Mouse (Mus musculus): ENCODE results near the gene Ak5. TPM values are rescaled to one million over a fixed set of nuclear protein-coding genes. Genes with fewer than 3 reads are reported as not detected.

The Ak5 gene
- polyA plus RNA-seq, 1 experiment from 2014 or later: 1.9 TPM

GRCm38 (mm10) chr3:152568455-152569241 is 99.5 kb downstream of the Ak5 start:
- H3K9me3 ChIP-seq (ENCODE audit: control insufficient read depth, low read length): no peaks in the 10 kb centered on the region
- no peak overlapping the region for H3K9ac ChIP-seq (ENCODE audit: low read length)
- H3K27me3 ChIP-seq (ENCODE audit: control insufficient read depth, insufficient read depth, low read length): no peaks in the 10 kb centered on the region
- no peaks in the 10 kb centered on the region for H3K4me1 ChIP-seq (replicated peaks; ENCODE audit: control insufficient read depth, insufficient read depth)
- no peak overlapping the region for H3K4me2 ChIP-seq (replicated peaks; ENCODE audit: low read depth)
- no peaks in the 10 kb centered on the region for H3K36me3 ChIP-seq (ENCODE audit: control insufficient read depth, insufficient read depth, low read length)
- TF ChIP-seq EP300 (optimal IDR thresholded peaks at IDR 0.05) (no peak), CTCF (IDR thresholded peaks at IDR 0.05; ENCODE audit: low read depth) (no peak)
- no peak for DNase-seq (ENCODE audit: low spot score)
- WGBS: 36% methylated on average over 9 of the region's 9 CpGs
- peak overlapping the region; percentile 13; the same call in 1 of the 2 replicates for H3K27ac ChIP-seq (replicated peaks)
- H3K4me3 ChIP-seq (ENCODE audit: low read depth, low read length): no peak overlapping the region
- ATAC-seq (ENCODE audit: low FRiP score, low TSS enrichment): peak; percentile 61

GRCm38 (mm10) chr3:152564516-152565113 is 103.5 kb downstream of the Ak5 start:
- ATAC-seq (ENCODE audit: low FRiP score, low TSS enrichment) (no peak), DNase-seq (ENCODE audit: low spot score) (no peak)
- WGBS: 59% methylated on average over 6 of the region's 6 CpGs
- no peak overlapping the region for H3K27ac ChIP-seq (replicated peaks)
- H3K4me3 ChIP-seq (ENCODE audit: low read depth, low read length): no peak overlapping the region
- H3K9me3 ChIP-seq (ENCODE audit: control insufficient read depth, low read length): no peaks in the 10 kb centered on the region
- H3K36me3 ChIP-seq (ENCODE audit: control insufficient read depth, insufficient read depth, low read length): no peaks in the 10 kb centered on the region
- H3K9ac ChIP-seq (ENCODE audit: low read length): no peak overlapping the region
- no peaks in the 10 kb centered on the region for H3K4me1 ChIP-seq (replicated peaks; ENCODE audit: control insufficient read depth, insufficient read depth)
- no peak for TF ChIP-seq CTCF (IDR thresholded peaks at IDR 0.05; ENCODE audit: low read depth)
- no peak for TF ChIP-seq EP300 (optimal IDR thresholded peaks at IDR 0.05)
- no peaks in the 10 kb centered on the region for H3K27me3 ChIP-seq (ENCODE audit: control insufficient read depth, insufficient read depth, low read length)
- no peak overlapping the region for H3K4me2 ChIP-seq (replicated peaks; ENCODE audit: low read depth)

- ATAC-seq (ENCODE audit: low FRiP score, low TSS enrichment) (no peak), DNase-seq (ENCODE audit: low spot score) (no peak)
- no peak overlapping the region for H3K27ac ChIP-seq (replicated peaks)
- H3K4me3 ChIP-seq (ENCODE audit: low read depth, low read length): no peak overlapping the region
- H3K4me1 ChIP-seq (replicated peaks; ENCODE audit: control insufficient read depth, insufficient read depth): no peaks in the 10 kb centered on the region
- no peaks in the 10 kb centered on the region for H3K36me3 ChIP-seq (ENCODE audit: control insufficient read depth, insufficient read depth, low read length)
- H3K9me3 ChIP-seq (ENCODE audit: control insufficient read depth, low read length): no peaks in the 10 kb centered on the region
- no peaks in the 10 kb centered on the region for H3K27me3 ChIP-seq (ENCODE audit: control insufficient read depth, insufficient read depth, low read length)
- no peak overlapping the region for H3K4me2 ChIP-seq (replicated peaks; ENCODE audit: low read depth)
- no peak for TF ChIP-seq EP300 (optimal IDR thresholded peaks at IDR 0.05)
- no peak for TF ChIP-seq CTCF (IDR thresholded peaks at IDR 0.05; ENCODE audit: low read depth)
- no peak overlapping the region for H3K9ac ChIP-seq (ENCODE audit: low read length)
These were observed 104.3 kb downstream of the Ak5 start for GRCm38 (mm10) chr3:152563833-152564232.

GRCm38 (mm10) chr3:152561708-152562107 is 106.5 kb downstream of the Ak5 start:
- ATAC-seq (ENCODE audit: low FRiP score, low TSS enrichment): no peak

GRCm38 (mm10) chr3:152559295-152559694 is 108.9 kb downstream of the Ak5 start:
- H3K4me1 ChIP-seq (replicated peaks; ENCODE audit: control insufficient read depth, insufficient read depth): no peaks in the 10 kb centered on the region
- no peak for DNase-seq (ENCODE audit: low spot score)
- H3K27ac ChIP-seq (replicated peaks): no peak overlapping the region
- 26% methylated on average over 4 of the region's 4 CpGs for WGBS
- no peak overlapping the region for H3K9ac ChIP-seq (ENCODE audit: low read length)
- no peaks in the 10 kb centered on the region for H3K36me3 ChIP-seq (ENCODE audit: control insufficient read depth, insufficient read depth, low read length)
- H3K4me2 ChIP-seq (replicated peaks; ENCODE audit: low read depth): no peak overlapping the region
- ATAC-seq (ENCODE audit: low FRiP score, low TSS enrichment): no peak
- no peaks in the 10 kb centered on the region for H3K9me3 ChIP-seq (ENCODE audit: control insufficient read depth, low read length)
- no peaks in the 10 kb centered on the region for H3K27me3 ChIP-seq (ENCODE audit: control insufficient read depth, insufficient read depth, low read length)
- no peak overlapping the region for H3K4me3 ChIP-seq (ENCODE audit: low read depth, low read length)
- TF ChIP-seq EP300 (optimal IDR thresholded peaks at IDR 0.05) (no peak), CTCF (IDR thresholded peaks at IDR 0.05; ENCODE audit: low read depth) (no peak)

More at GRCm38 (mm10) chr3:152561708-152562107, 106.5 kb downstream of the Ak5 start:
- Histone ChIP-seq H3K27ac (replicated peaks) (no peak overlapping the region), H3K4me1 (replicated peaks; ENCODE audit: control insufficient read depth, insufficient read depth) (no peaks in the 10 kb centered on the region), H3K4me2 (replicated peaks; ENCODE audit: low read depth) (no peak overlapping the region), H3K9me3 (ENCODE audit: control insufficient read depth, low read length) (no peaks in the 10 kb centered on the region), H3K4me3 (ENCODE audit: low read depth, low read length) (no peak overlapping the region), H3K36me3 (ENCODE audit: control insufficient read depth, insufficient read depth, low read length) (no peaks in the 10 kb centered on the region), H3K27me3 (ENCODE audit: control insufficient read depth, insufficient read depth, low read length) (no peaks in the 10 kb centered on the region), H3K9ac (ENCODE audit: low read length) (no peak overlapping the region)
- TF ChIP-seq CTCF (IDR thresholded peaks at IDR 0.05; ENCODE audit: low read depth) (no peak), EP300 (optimal IDR thresholded peaks at IDR 0.05) (no peak)
- 85% methylated on average over 2 of the region's 2 CpGs for WGBS
- no peak for DNase-seq (ENCODE audit: low spot score)

GRCm38 (mm10) chr3:152558106-152558505 is 110.1 kb downstream of the Ak5 start:
- no peaks in the 10 kb centered on the region for H3K36me3 ChIP-seq (ENCODE audit: control insufficient read depth, insufficient read depth, low read length)
- no peaks in the 10 kb centered on the region for H3K9me3 ChIP-seq (ENCODE audit: control insufficient read depth, low read length)
- ATAC-seq (ENCODE audit: low FRiP score, low TSS enrichment) (peak; percentile 30), DNase-seq (ENCODE audit: low spot score) (no peak)
- no peaks in the 10 kb centered on the region for H3K4me1 ChIP-seq (replicated peaks; ENCODE audit: control insufficient read depth, insufficient read depth)
- H3K4me2 ChIP-seq (replicated peaks; ENCODE audit: low read depth): no peak overlapping the region
- H3K27me3 ChIP-seq (ENCODE audit: control insufficient read depth, insufficient read depth, low read length): no peaks in the 10 kb centered on the region
- H3K4me3 ChIP-seq (ENCODE audit: low read depth, low read length): no peak overlapping the region
- WGBS: 59% methylated on average over 10 of the region's 10 CpGs
- no peak overlapping the region for H3K9ac ChIP-seq (ENCODE audit: low read length)
- H3K27ac ChIP-seq (replicated peaks): no peak overlapping the region
- TF ChIP-seq CTCF (IDR thresholded peaks at IDR 0.05; ENCODE audit: low read depth) (no peak), EP300 (optimal IDR thresholded peaks at IDR 0.05) (no peak)

Data from stomach, postnatal 0 days (tissue).